Mouse (Mus musculus) liver, embryonic 14.5 days (tissue): ENCODE results near the gene Lrrtm3. TPM values are rescaled to one million over a fixed set of nuclear protein-coding genes. Genes with fewer than 3 reads are reported as not detected.

ENCODE experiments used
- ATAC-seq: fragments of 200-750 bp; cut with Nextera tagmentation; 2 replicates; pipeline ENCODE4 v1.8.0; 2017; ENCODE audit warnings: moderate number of reproducible peaks, mild to moderate bottlenecking, moderate library complexity; ENCODE audit not compliant: insufficient read depth
- DNase-seq, 3 experiments: peaks; one replicate each; pipeline ENCODE4 v3.0.0-alpha.2; 2012 to 2013; ENCODE audit warnings: low read depth in 3 of 3, low spot score in 3 of 3
- H3K27ac ChIP-seq: fragments of 300-500 bp; sonication (generic); 2 replicates; pipeline ENCODE4 v1.5.1; 2014; ENCODE audit warnings: moderate library complexity, mild to moderate bottlenecking, control low read depth, inconsistent platforms
- H3K27me3 ChIP-seq: fragments of 300-500 bp; sonication (generic); 2 replicates; pipeline ENCODE4 v1.6.1; 2014; ENCODE audit warnings: mild to moderate bottlenecking, low read length, moderate library complexity; ENCODE audit not compliant: control insufficient read depth, insufficient read depth
- H3K36me3 ChIP-seq: fragments of 300-500 bp; sonication (generic); replicated peaks from 2 replicates; pipeline ENCODE4 v1.6.1; 2014; ENCODE audit warnings: low read depth; ENCODE audit not compliant: control insufficient read depth, insufficient read depth
- H3K4me1 ChIP-seq, 2 experiments: fragments of 200-500 bp in 1 of 2; fragments of 300-500 bp in 1 of 2; sonication (generic) in 1 of 2; replicated peaks; 2 replicates each; pipeline ENCODE4 v1.6.1; 2012 to 2014; ENCODE audit warnings: antibody characterized with exemption in 1 of 2, inconsistent platforms in 1 of 2, low read length in 1 of 2; ENCODE audit not compliant: control insufficient read depth in 2 of 2, insufficient read depth in 2 of 2
- H3K4me2 ChIP-seq: fragments of 300-500 bp; sonication (generic); 2 replicates; pipeline ENCODE4 v1.6.1; 2014; ENCODE audit warnings: low read depth, mild to moderate bottlenecking, control low read depth, moderate library complexity
- H3K4me3 ChIP-seq, 2 experiments: fragments of 200-500 bp in 1 of 2; fragments of 300-500 bp in 1 of 2; sonication (generic) in 1 of 2; 2 replicates each; pipeline ENCODE4 v1.5.1; 2012 to 2014; ENCODE audit warnings: low read depth in 2 of 2, low read length in 2 of 2, mild to moderate bottlenecking in 2 of 2, control low read depth in 1 of 2, inconsistent platforms in 1 of 2, moderate library complexity in 1 of 2; ENCODE audit not compliant: insufficient read depth in 1 of 2
- H3K9ac ChIP-seq: fragments of 300-500 bp; sonication (generic); replicated peaks from 2 replicates; pipeline ENCODE4 v1.6.1; 2014; ENCODE audit warnings: mild to moderate bottlenecking, control low read depth, moderate library complexity
- H3K9me3 ChIP-seq: fragments of 300-500 bp; sonication (generic); 2 replicates; pipeline ENCODE4 v1.6.1; 2016; ENCODE audit warnings: low read length, mixed read lengths; ENCODE audit not compliant: control insufficient read depth
- CTCF ChIP-seq: IDR thresholded peaks from 2 replicates; pipeline ENCODE4 v1.5.1; 2016; ENCODE audit warnings: antibody characterized with exemption, low read depth, control low read depth
- EP300 ChIP-seq: IDR thresholded peaks from 2 replicates; pipeline ENCODE4 v1.6.1; 2016; ENCODE audit warnings: antibody characterized with exemption, low read depth
- WGBS: fragments of 180-500 bp; shearing (Covaris S2); extraction: QIAGEN DNeasy Blood & Tissue Kit; methylation state at CpG from one replicate; pipeline ENCODE4 v1.1.7; 2014; ENCODE audit not compliant: insufficient replicate concordance; 5-methylcytosine and 5-hydroxymethylcytosine counted together
- polyA plus RNA-seq, 2 experiments: library from polyadenylated mRNA; depleted of rRNA in 1 of 2; stranded (reverse) in 1 of 2; unstranded in 1 of 2; fragments of >200 nt; fragmentation: Nextera tagmentation in 1 of 2; extraction: Ambion mirVana in 1 of 2; gene quantifications; 2 replicates each; pipeline versions ENCODE4 v1.2.1 to v1.2.3; 2012 to 2014

Gene Lrrtm3
- polyA plus RNA-seq, 2 experiments, result 0.01 TPM; not detected in 1

DNA sequence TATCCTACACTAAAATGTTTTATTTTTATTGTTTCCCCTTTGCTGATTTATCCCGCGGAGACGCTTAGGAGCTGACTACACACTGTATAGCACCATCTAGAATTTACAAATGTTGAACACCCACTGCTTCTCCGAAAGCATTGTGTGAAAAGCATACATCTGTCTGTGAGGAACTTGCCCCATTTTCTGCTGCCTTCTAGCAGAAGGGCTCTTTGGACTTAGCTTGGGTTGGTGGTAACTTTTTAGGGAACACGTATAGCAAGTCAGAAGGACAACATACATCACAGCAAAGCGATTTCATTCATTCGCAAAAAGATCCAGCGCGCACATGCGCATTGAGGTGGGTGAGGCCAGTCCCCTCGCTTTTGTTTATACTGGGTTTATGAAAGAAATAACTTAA lies 25.2 kb upstream of the Lrrtm3 start:
- Histone ChIP-seq H3K4me1 (no peaks in the 10 kb centered on the region), H3K27me3 (no peaks in the 10 kb centered on the region), H3K9ac (no peak overlapping the region), H3K9me3 (no peaks in the 10 kb centered on the region), H3K4me3 (no peak overlapping the region), H3K36me3 (no peaks in the 10 kb centered on the region), H3K27ac (no peak overlapping the region), H3K4me2 (no peak overlapping the region)
- WGBS, result 80% methylated on average over 11 of the region's 11 CpGs
- ATAC-seq, result no peak
- no peak for DNase-seq
- TF ChIP-seq EP300, result no peak

DNA sequence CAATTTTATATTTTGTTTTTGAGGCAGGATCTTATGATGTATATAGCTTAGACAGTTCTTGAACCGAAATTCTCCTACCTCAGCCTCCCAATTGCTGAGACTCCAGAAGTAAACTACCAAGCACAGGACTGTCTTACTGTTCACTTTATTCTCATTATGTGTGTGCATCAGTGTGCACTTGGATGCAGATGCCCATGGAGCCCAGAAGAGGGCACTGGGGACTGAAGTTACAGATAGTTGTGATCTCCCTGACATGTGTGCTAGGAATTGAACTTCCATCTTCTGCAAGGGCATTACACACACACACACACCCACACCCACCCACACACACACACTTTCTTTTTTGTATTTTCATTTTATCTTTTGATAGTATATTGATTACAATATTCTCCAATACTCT lies 6.5 kb upstream of the Lrrtm3 start:
- ATAC-seq, result no peak
- 66% methylated on average over 1 of the region's 1 CpGs for WGBS
- no peak overlapping the region for H3K27ac ChIP-seq
- no peak overlapping the region for H3K4me3 ChIP-seq
- DNase-seq, result no peak
- TF ChIP-seq EP300, result no peak
- no peak for TF ChIP-seq CTCF
- no peaks in the 10 kb centered on the region for H3K36me3 ChIP-seq
- no peaks in the 10 kb centered on the region for H3K27me3 ChIP-seq
- no peak overlapping the region for H3K9ac ChIP-seq
- H3K4me1 ChIP-seq, result no peaks in the 10 kb centered on the region
- no peaks in the 10 kb centered on the region for H3K9me3 ChIP-seq
- no peak overlapping the region for H3K4me2 ChIP-seq

DNA sequence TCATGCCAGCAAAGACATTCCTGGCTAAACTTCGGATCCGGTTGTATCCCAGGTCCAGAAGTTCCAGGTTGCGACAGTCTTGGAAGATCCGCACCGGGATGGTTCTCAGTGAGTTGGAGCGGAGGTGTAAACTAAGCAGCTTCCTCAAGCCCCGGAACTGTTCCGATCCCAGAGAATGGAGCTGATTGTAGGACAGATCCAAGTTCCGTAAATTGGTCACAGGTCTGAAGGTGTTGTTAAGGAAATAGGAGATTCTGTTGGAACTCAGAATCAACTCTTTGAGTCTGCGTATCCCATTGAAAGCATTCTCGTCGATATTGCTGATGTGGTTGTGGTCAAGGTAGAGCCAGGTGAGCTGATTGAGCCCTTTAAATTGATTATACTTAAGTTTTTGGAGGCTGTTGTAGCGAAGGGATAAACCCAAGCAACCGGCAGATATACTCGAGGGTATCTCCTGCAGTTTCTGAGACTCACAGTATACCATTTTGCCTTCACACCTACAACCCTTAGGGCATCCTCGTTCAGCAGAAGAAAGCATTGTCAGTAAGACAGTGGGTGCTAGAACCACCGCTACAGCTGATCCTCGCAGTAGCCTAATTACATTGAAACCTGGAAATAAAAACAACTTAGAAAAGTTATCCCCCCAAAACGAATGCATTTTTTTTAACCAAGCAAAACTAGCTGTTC lies 1.2 kb downstream of the Lrrtm3 start:
- Histone ChIP-seq H3K4me1 (no peaks in the 10 kb centered on the region), H3K4me2 (no peak overlapping the region), H3K36me3 (no peaks in the 10 kb centered on the region), H3K4me3 (no peak overlapping the region), H3K27me3 (peaks cover 5% of the 10 kb centered on the region; the same call in 1 of the 2 replicates), H3K9ac (no peak overlapping the region), H3K27ac (no peak overlapping the region), H3K9me3 (no peaks in the 10 kb centered on the region)
- no peak for TF ChIP-seq CTCF
- no peak for TF ChIP-seq EP300
- DNase-seq, result no peak
- 23% methylated on average over 19 of the region's 19 CpGs for WGBS
- no peak for ATAC-seq

DNA sequence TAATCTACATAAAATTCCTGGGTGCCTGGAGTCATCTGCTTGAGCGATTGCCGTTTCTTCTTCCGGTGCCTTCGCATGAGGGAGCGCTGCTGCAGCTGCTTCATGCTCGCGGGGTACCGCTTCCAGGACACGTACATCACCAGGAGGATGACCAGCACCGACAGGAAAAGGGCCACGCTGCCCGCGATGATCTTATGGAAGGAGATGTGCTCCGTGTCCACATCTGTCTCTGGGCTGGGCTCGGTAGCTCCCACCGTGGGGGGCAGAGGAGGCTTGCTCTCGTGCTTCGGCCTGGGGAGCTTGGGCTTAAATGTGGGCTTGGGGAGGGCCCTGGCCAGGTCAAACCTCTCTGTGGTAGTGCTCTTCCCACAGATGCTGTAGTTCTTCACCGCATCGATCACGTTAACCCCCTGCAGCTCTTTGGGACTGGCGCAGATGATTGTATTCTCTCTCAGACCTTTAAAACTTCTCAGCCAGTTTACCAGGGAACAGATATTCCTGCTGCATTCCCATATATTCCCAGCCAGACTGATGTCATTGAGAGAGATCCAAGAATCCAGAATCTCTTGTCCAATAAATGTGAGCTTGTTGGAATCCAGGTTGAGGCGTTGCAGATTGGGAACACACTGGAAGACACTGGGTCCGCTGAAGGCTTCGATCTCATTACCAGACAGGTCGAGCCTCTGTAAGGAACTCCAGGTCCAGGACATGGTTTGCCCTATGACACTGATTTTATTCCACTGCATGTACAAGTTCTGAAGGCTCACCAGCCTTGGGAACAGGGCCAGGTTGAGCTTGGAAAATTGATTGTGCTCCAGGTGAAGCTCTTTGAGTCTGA lies 1.9 kb downstream of the Lrrtm3 start:
- H3K4me3 ChIP-seq, result no peak overlapping the region
- no peak overlapping the region for H3K27ac ChIP-seq
- peaks cover 5% of the 10 kb centered on the region; the same call in 1 of the 2 replicates for H3K27me3 ChIP-seq
- no peak overlapping the region for H3K4me2 ChIP-seq
- H3K4me1 ChIP-seq, result no peaks in the 10 kb centered on the region
- no peaks in the 10 kb centered on the region for H3K36me3 ChIP-seq
- H3K9me3 ChIP-seq, result no peaks in the 10 kb centered on the region
- ATAC-seq, result no peak
- WGBS, result 8% methylated on average over 26 of the region's 26 CpGs
- no peak for DNase-seq
- no peak for TF ChIP-seq EP300
- TF ChIP-seq CTCF, result no peak
- H3K9ac ChIP-seq, result no peak overlapping the region

DNA sequence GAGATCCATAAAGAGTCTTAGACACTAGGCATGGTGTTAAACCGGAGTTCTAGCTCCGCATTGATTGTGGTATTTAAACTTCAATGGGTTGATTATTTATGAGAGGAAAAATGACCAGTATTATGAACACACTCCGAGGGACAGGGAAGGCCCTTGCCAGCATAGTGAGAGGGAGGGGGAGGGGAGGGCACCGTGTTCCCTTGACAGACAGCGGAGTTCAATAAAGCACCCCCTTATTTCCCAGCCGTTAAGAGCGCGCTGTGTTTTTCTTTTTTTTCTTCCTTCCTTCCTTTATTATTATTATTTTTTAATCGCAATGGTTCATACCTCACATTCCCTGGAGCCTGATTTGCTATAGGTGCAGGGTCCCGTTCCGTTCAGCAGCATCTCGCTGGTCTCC lies 2.6 kb downstream of the Lrrtm3 start:
- TF ChIP-seq EP300 (no peak), CTCF (no peak)
- Histone ChIP-seq H3K4me1 (no peaks in the 10 kb centered on the region), H3K9me3 (no peaks in the 10 kb centered on the region), H3K27me3 (peaks cover 5% of the 10 kb centered on the region; the same call in 1 of the 2 replicates), H3K36me3 (no peaks in the 10 kb centered on the region), H3K27ac (no peak overlapping the region), H3K4me2 (no peak overlapping the region), H3K4me3 (no peak overlapping the region), H3K9ac (no peak overlapping the region)
- DNase-seq (no peak), ATAC-seq (no peak)
- WGBS, result 3% methylated on average over 12 of the region's 12 CpGs
